ENCODE assay signal across 8 mouse cellular contexts in the genomic region with DNA sequence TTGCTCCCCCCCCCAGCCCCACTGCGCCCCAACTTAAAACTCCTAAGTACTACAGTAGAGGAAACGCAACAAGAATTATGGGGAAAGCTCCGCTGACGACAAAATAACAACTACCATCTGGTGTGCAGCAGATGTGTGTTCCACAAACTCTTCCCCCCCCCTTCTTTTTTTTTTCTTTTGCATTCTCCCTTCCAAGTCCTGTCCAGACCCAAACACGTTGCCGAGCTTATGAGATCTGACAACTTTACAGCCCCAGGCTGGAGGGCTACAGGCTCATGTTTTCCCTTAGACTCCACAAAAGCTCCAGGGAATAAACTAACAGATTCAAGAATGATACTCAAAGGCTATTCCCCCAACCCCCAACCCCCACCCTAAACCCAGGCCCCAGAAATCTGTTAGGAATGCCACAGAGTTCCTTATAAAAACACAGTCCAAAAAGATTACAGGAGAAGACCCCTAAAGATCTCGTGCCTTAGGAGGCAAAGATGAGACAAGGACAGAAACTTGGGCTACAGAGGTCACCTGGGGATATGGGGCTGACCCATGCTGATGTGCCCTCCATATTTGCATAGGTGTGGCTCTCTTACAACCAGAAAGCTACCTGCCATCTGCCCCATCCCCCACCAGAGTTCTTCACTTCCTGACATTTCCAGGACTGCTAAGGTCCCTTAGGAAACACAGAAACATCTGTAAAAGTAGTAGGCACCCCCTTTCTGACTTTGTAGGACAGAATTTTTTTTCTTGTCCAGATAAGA.
DNase-seq lines count a peak whose midpoint lies in the region; ATAC-seq and TF ChIP-seq lines count a peak whose summit lies in the region.

No protein-coding gene starts in this region.

- intact Hi-C loops in gastrocnemius, adult 2 months (cut with DNase I): no loop called here
- intact Hi-C loops in left cerebral cortex, postnatal 10 days (cut with DNase I): loop anchor here (10.0 kb wide), 1 partner anchor 511 kb away; the partner anchor contains the start of gene Cited2

- H3K27ac ChIP-seq in gastrocnemius, adult 2 months: no peak overlapping the region

- DNase-seq in gastrocnemius, adult 2 months: no peak
- DNase-seq in gastrocnemius, postnatal 10 days: no peak
- DNase-seq in right cerebral cortex, adult 18-20 months: peak; percentile 10
- DNase-seq in right cerebral cortex, postnatal 25 days: no peak
- DNase-seq in lung, postnatal 36 days: peak; percentile 10
- no peak for DNase-seq in thymus, adult 18-20 months
- DNase-seq in left cerebral cortex, postnatal 10 days (ENCODE audit: extremely low spot score in 1 of 2, low spot score in 2 of 2): no peak

- TF ChIP-seq CTCF in gastrocnemius, adult 2 months (IDR thresholded peaks at IDR 0.05): no peak

- H3K4me3 ChIP-seq in gastrocnemius, adult 2 months: peak overlapping the region; percentile 24

- no peak for ATAC-seq in monocyte, adult 5-6 weeks (replicated peaks; ENCODE audit: insufficient number of reproducible peaks, low FRiP score, low TSS enrichment, poor library complexity, severe bottlenecking)

Comparison
In these comparisons a context has a peak if more than half of its experiments do, and no peak if none do; other contexts are left out.
1. DNase-seq: peak in right cerebral cortex, adult 18-20 months (single experiment) and lung, postnatal 36 days (single experiment); none in gastrocnemius, adult 2 months (single experiment), gastrocnemius, postnatal 10 days (single experiment), right cerebral cortex, postnatal 25 days (single experiment), thymus, adult 18-20 months (0 of 2) and left cerebral cortex, postnatal 10 days (0 of 2).